Comparison of ENCODE assay signal across 9 mouse cellular contexts in genomic region chr7:27437544-27437943, GRCm38 (mm10). TPM values are rescaled to one million over a fixed set of nuclear protein-coding genes. Genes with fewer than 3 reads are reported as not detected.
DNase-seq lines count a peak whose midpoint lies in the region; ATAC-seq and TF ChIP-seq lines count a peak whose summit lies in the region.
"Had no signal": no experiment of that assay in that cellular context is flagged by ENCODE, and none has a peak within 500 bp of the region (broad histone marks: within the 10 kb centered on the region; RNA-seq: fewer than 3 reads in every experiment).

No protein-coding gene starts in this region.

- peak; percentile 25 for DNase-seq in forebrain, postnatal 0 days
- DNase-seq in brain, embryonic 14.5 days (ENCODE audit: low read depth): peak; percentile 33
- peak; percentile 26 for DNase-seq in lung, postnatal 14 days
- DNase-seq in left cerebral cortex, postnatal 10 days (ENCODE audit: extremely low spot score in 1 of 2, low spot score in 2 of 2): no peak
- DNase-seq in left cerebral cortex, adult 11 months (ENCODE audit: low spot score): no peak
- no peak for DNase-seq in left cerebral cortex, postnatal 25 days (ENCODE audit: low spot score in 2 of 2)

- intact Hi-C loops in left cerebral cortex, postnatal 10 days (cut with DNase I): no loop called here
- intact Hi-C loops in left cerebral cortex, postnatal 25 days (cut with DNase I): no loop called here

- TF ChIP-seq POLR2A in brain, embryonic 14.5 days (IDR thresholded peaks at IDR 0.05; ENCODE audit: borderline replicate concordance, extremely low read depth, insufficient read depth, insufficient read length, poor library complexity, severe bottlenecking): no peak

- no peak overlapping the region for H3K4me3 ChIP-seq in forebrain, postnatal 0 days (ENCODE audit: low read depth, low read length)
- no peak overlapping the region for H3K4me3 ChIP-seq in forebrain, embryonic 13.5 days
- H3K4me3 ChIP-seq: limb, embryonic 12.5 days had no signal

- WGBS in forebrain, postnatal 0 days: 59% methylated on average over 5 of the region's 5 CpGs
- 59% methylated on average over 5 of the region's 5 CpGs for WGBS in forebrain, embryonic 13.5 days

- ATAC-seq in forebrain, postnatal 0 days: no peak
- ATAC-seq in forebrain, embryonic 13.5 days: no peak
- ATAC-seq in CD4-positive, CD25-positive, alpha-beta regulatory T cell, adult 4 months: peak; percentile 71

- no peaks in the 10 kb centered on the region for H3K27me3 ChIP-seq in forebrain, postnatal 0 days (ENCODE audit: insufficient read depth, low read length)
- peaks cover 24% of the 10 kb centered on the region for H3K27me3 ChIP-seq in forebrain, embryonic 13.5 days

- no peak overlapping the region for H3K4me2 ChIP-seq in forebrain, postnatal 0 days (ENCODE audit: low read depth)
- no peak overlapping the region for H3K4me2 ChIP-seq in forebrain, embryonic 13.5 days
- H3K4me2 ChIP-seq: limb, embryonic 12.5 days had no signal

- peak; percentile 57 for TF ChIP-seq CTCF in forebrain, postnatal 0 days (IDR thresholded peaks at IDR 0.05; ENCODE audit: low read depth)
- peak; percentile 54; the same call in 1 of the 2 replicates for TF ChIP-seq CTCF in brain, embryonic 14.5 days (IDR thresholded peaks at IDR 0.05; ENCODE audit: borderline replicate concordance, extremely low read depth, insufficient read depth, insufficient read length)

- peaks cover 20% of the 10 kb centered on the region for H3K36me3 ChIP-seq in forebrain, postnatal 0 days (ENCODE audit: insufficient read depth)
- no peaks in the 10 kb centered on the region for H3K36me3 ChIP-seq in forebrain, embryonic 13.5 days (ENCODE audit: poor library complexity, severe bottlenecking)
- H3K36me3 ChIP-seq: limb, embryonic 12.5 days had no signal

- no peaks in the 10 kb centered on the region for H3K4me1 ChIP-seq in forebrain, postnatal 0 days (ENCODE audit: insufficient read depth)
- H3K4me1 ChIP-seq in forebrain, embryonic 13.5 days: no peaks in the 10 kb centered on the region
- H3K4me1 ChIP-seq: limb, embryonic 12.5 days had no signal

- no peak overlapping the region for H3K9ac ChIP-seq in forebrain, postnatal 0 days
- no peak overlapping the region for H3K9ac ChIP-seq in forebrain, embryonic 13.5 days
- H3K9ac ChIP-seq: limb, embryonic 12.5 days had no signal

- H3K27ac ChIP-seq in forebrain, postnatal 0 days (ENCODE audit: low read depth, low read length): no peak overlapping the region
- H3K27ac ChIP-seq in forebrain, embryonic 13.5 days: no peak overlapping the region
- H3K27ac ChIP-seq: limb, embryonic 12.5 days had no signal

- no peaks in the 10 kb centered on the region for H3K9me3 ChIP-seq in forebrain, postnatal 0 days (ENCODE audit: low read length)
- 0 out of 2 replicates have a peak, but pooled peaks cover 3% of the 10 kb centered on the region for H3K9me3 ChIP-seq in forebrain, embryonic 13.5 days (replicated peaks)

RNA-seq across cellular contexts. Expression of gene Sptbn4, which starts 9.9 kb away (rescaled TPM):
- total RNA-seq in forebrain, postnatal 0 days (2014; rRNA removed): 18.8 and 22.3 TPM in 2 replicates
- polyA plus RNA-seq in forebrain, postnatal 0 days (2015; fragmentation: Nextera tagmentation; extraction: Ambion mirVana): 2.5 and 3.8 TPM in 2 replicates
- 0.43 and 0.71 TPM in 2 replicates for polyA plus RNA-seq in forebrain, embryonic 13.5 days (2015; fragmentation: Nextera tagmentation; extraction: Ambion mirVana)
- polyA plus RNA-seq in CD4-positive, CD25-positive, alpha-beta regulatory T cell, adult 4 months (2017; shearing (Covaris generic)): under 1 TPM; 0.28 to 0.32 TPM
- 21.0 and 30.4 TPM in 2 replicates for polyA plus RNA-seq in brain, embryonic 14.5 days (2012; rRNA removed)
- total RNA-seq in left cerebral cortex, postnatal 10 days (2021): 10 to 100 TPM; 89.7 to 99.2 TPM
- total RNA-seq in left cerebral cortex, postnatal 25 days (2021): 100 to 1,000 TPM; 132 to 139 TPM

RNA-seq across cellular contexts. Expression of gene Blvrb, which starts 10.2 kb away (rescaled TPM):
- total RNA-seq in forebrain, postnatal 0 days (2014; rRNA removed): 11.6 and 14.3 TPM in 2 replicates
- polyA plus RNA-seq in forebrain, postnatal 0 days (2015; fragmentation: Nextera tagmentation; extraction: Ambion mirVana): 16.3 and 18.9 TPM in 2 replicates
- 16.8 and 17.3 TPM in 2 replicates for polyA plus RNA-seq in forebrain, embryonic 13.5 days (2015; fragmentation: Nextera tagmentation; extraction: Ambion mirVana)
- 10 to 100 TPM; 14.1 to 19.9 TPM for polyA plus RNA-seq in CD4-positive, CD25-positive, alpha-beta regulatory T cell, adult 4 months (2017; shearing (Covaris generic))
- polyA plus RNA-seq in brain, embryonic 14.5 days (2012; rRNA removed): 13.9 and 19.1 TPM in 2 replicates
- 10 to 100 TPM; 11.8 to 12.7 TPM for total RNA-seq in left cerebral cortex, postnatal 10 days (2021)
- total RNA-seq in left cerebral cortex, postnatal 25 days (2021): 10 to 100 TPM; 12.0 to 15.9 TPM

RNA-seq across cellular contexts. Expression of gene Sertad3, which starts 36.0 kb away (rescaled TPM):
- total RNA-seq in forebrain, postnatal 0 days (2014; rRNA removed): 1.8 and 5.5 TPM in 2 replicates
- polyA plus RNA-seq in forebrain, postnatal 0 days (2015; fragmentation: Nextera tagmentation; extraction: Ambion mirVana): 4.3 and 4.9 TPM in 2 replicates
- 18.8 and 19.2 TPM in 2 replicates for polyA plus RNA-seq in forebrain, embryonic 13.5 days (2015; fragmentation: Nextera tagmentation; extraction: Ambion mirVana)
- polyA plus RNA-seq in CD4-positive, CD25-positive, alpha-beta regulatory T cell, adult 4 months (2017; shearing (Covaris generic)): 10 to 100 TPM; 50.9 to 60.1 TPM
- 7.8 and 12.6 TPM in 2 replicates for polyA plus RNA-seq in brain, embryonic 14.5 days (2012; rRNA removed)
- 1 to 10 TPM; 2.5 to 3.2 TPM for total RNA-seq in left cerebral cortex, postnatal 10 days (2021)
- 1 to 10 TPM; 2.8 to 4.6 TPM for total RNA-seq in left cerebral cortex, postnatal 25 days (2021)

RNA-seq across cellular contexts. Expression of gene Sertad1, which starts 49.2 kb away (rescaled TPM):
- 5.2 and 6.3 TPM in 2 replicates for total RNA-seq in forebrain, postnatal 0 days (2014; rRNA removed)
- polyA plus RNA-seq in forebrain, postnatal 0 days (2015; fragmentation: Nextera tagmentation; extraction: Ambion mirVana): 6.3 and 7.4 TPM in 2 replicates
- polyA plus RNA-seq in forebrain, embryonic 13.5 days (2015; fragmentation: Nextera tagmentation; extraction: Ambion mirVana): 8.5 and 8.7 TPM in 2 replicates
- polyA plus RNA-seq in CD4-positive, CD25-positive, alpha-beta regulatory T cell, adult 4 months (2017; shearing (Covaris generic)): 10 to 100 TPM; 46.0 to 51.9 TPM
- polyA plus RNA-seq in brain, embryonic 14.5 days (2012; rRNA removed): 4.7 and 5.7 TPM in 2 replicates
- total RNA-seq in left cerebral cortex, postnatal 10 days (2021): 1 to 10 TPM; 6.0 to 7.0 TPM
- total RNA-seq in left cerebral cortex, postnatal 25 days (2021): 10 to 100 TPM; 16.1 to 16.8 TPM

Comparison
In these comparisons a context has a peak if more than half of its experiments do, and no peak if none do; other contexts are left out.
1. DNase-seq: peak in forebrain, postnatal 0 days (single experiment), brain, embryonic 14.5 days (single experiment) and lung, postnatal 14 days (single experiment); none in left cerebral cortex, postnatal 10 days (0 of 2), left cerebral cortex, adult 11 months (single experiment) and left cerebral cortex, postnatal 25 days (0 of 2).